Mouse (Mus musculus) cortical plate, adult 2 months (tissue): Measurements from ENCODE around the gene Kdm1b. TPM values are rescaled to one million over a fixed set of nuclear protein-coding genes. Genes with fewer than 3 reads are reported as not detected.

Experiments used
- H3K27ac ChIP-seq: fragments of 200-500 bp; 2 replicates; pipeline ENCODE4 v1.5.1; 2012; ENCODE audit warnings: low read length, control low read depth, inconsistent platforms; ENCODE audit not compliant: insufficient read depth
- H3K4me1 ChIP-seq: fragments of 200-500 bp; 2 replicates; pipeline ENCODE4 v1.6.1; 2011; ENCODE audit warnings: low read length; ENCODE audit not compliant: control insufficient read depth, insufficient read depth
- H3K4me3 ChIP-seq: fragments of 200-500 bp; 2 replicates; pipeline ENCODE4 v1.5.1; 2011; ENCODE audit warnings: mild to moderate bottlenecking, low read length, control low read depth; ENCODE audit not compliant: insufficient read depth
- CTCF ChIP-seq: fragments of 200-500 bp; IDR thresholded peaks from 2 replicates; pipeline ENCODE4 v1.5.1; 2011; ENCODE audit warnings: mild to moderate bottlenecking, control low read depth, low read length; ENCODE audit not compliant: insufficient read depth; ENCODE audit errors: extremely low read depth
- POLR2A ChIP-seq: fragments of 200-500 bp; IDR thresholded peaks from 2 replicates; pipeline ENCODE4 v1.6.1; 2011; ENCODE audit warnings: mild to moderate bottlenecking, low read length, control low read depth; ENCODE audit not compliant: insufficient read depth; ENCODE audit errors: extremely low read depth
- polyA plus RNA-seq: library from polyadenylated mRNA; depleted of rRNA; stranded (reverse); fragments of >200 nt; gene quantifications from 2 replicates; pipeline ENCODE4 v1.2.3, GENCODE M21; 2012

Gene Kdm1b
- polyA plus RNA-seq, 1 experiment = 7.1 TPM

DNA sequence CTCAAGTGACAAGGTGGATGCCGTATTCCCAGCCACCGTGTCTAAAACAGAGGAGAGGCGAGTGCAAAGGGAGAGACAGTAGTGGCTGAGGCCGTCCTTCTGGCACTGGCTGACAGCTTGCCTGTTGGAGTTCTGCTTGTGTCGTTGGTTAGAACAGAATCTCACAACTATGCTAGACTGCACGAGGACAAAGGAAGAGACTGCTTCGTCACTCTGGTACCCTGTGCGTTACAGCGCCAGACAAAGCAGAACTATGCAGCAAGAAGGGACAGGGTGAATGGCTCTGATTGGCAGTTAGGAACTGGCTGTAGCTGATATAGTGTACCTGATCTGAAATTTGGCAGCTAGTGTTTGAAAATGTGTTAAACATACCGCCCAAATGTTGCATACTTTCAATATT, 10.7 kb downstream of the Kdm1b start:
- TF ChIP-seq CTCF (no peak), POLR2A (no peak)
- no peak overlapping the region for H3K4me3 ChIP-seq
- H3K4me1 ChIP-seq = peaks cover 2% of the 10 kb centered on the region
- no peak overlapping the region for H3K27ac ChIP-seq

DNA sequence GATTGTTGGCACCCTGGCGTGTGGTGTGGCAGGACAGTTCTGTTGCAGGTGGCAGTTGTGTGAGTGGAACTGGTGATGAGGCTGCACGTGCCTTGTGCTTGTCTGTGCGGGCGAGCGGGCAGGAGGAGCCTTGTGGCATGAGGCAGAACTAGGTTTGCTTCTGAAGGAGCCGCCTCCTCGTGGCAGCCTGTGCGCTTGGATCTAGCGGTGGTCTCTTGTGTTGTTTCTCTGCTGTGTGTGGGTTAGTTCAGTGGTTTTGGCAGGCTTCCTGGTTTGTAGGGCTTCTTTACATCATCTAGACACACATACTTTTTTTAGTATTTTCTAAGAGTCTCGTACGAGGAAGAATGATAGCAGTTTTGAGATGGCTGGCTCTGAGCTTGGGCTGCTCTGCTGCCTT, 12.8 kb downstream of the Kdm1b start:
- TF ChIP-seq POLR2A (no peak), CTCF (no peak)

DNA sequence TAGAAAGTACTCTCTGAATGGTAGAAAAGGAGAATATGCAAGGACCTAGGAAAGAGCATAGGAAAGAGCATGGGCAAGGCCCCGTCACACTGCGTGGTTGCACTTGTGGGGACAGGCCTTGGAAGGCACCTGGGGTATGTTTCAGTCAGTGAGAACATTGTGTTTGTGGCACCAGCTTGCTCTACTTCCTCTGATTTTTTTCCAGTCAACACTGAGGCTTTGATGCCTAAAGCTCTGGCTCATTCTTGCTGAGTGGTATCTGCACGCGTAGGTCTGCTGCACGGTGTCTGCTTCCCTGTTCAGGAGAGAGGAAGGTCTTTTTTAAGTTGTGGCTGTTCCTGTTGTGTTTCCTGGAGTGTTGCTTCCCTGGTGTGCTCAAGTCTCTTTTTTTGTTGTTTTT, 13.5 kb downstream of the Kdm1b start:
- Histone ChIP-seq H3K27ac (no peak overlapping the region), H3K4me3 (no peak overlapping the region), H3K4me1 (peaks cover 2% of the 10 kb centered on the region)
- TF ChIP-seq POLR2A = no peak
- no peak for TF ChIP-seq CTCF

More for the DNA sequence above, 12.8 kb downstream of the Kdm1b start:
- Histone ChIP-seq H3K4me3 (no peak overlapping the region), H3K27ac (no peak overlapping the region), H3K4me1 (peaks cover 2% of the 10 kb centered on the region)

DNA sequence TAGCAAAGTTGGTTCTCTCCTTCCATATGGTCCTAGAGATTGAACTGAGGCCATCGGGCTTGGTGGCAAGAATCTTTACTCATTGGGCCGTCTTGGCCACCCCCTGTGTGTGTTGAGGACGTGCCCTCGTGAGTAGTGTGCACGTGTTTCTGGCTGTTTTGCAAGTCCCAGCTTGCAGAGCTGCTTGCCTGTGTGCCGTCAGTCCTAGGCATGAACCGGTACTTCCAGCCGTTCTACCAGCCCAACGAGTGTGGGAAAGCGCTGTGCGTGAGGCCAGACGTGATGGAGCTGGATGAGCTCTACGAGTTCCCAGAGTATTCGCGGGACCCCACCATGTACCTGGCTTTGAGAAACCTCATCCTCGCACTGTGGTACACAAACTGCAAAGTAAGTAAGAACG, 19.5 kb downstream of the Kdm1b start:
- TF ChIP-seq CTCF (no peak), POLR2A (no peak)

DNA sequence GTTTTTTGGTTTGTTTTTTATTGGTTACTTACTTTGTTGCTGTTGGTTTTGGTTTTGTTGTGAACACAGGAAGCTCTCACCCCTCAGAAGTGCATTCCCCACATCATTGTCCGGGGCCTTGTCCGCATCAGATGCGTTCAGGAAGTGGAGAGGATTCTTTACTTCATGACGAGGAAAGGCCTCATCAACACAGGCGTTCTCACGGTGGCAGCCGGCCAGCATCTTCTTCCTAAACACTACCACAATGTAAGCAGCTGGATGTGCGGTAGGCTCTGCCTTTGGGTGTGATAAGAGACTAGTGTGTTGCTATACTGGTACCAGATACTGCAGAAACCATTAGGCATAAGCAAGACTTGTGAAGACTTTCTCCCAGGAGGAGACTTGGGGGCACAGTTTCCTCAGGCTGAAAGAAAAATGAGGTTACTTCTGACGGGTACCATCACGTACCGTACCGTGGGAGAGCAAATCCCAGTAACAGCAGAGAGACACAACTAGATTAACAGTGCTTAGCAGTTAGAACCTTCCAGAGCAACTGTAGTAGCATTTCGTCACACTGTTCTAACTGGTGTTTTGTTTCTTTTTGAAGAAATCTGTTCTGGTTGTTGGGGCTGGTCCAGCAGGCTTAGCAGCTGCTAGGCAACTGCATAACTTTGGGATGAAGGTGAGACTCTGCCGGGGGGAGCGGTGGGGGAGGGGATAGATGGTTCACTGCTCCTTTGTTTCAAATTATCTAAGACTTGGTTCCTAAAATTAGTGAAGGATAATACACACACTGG, 20.9 kb downstream of the Kdm1b start:
- H3K4me3 ChIP-seq = no peak overlapping the region
- no peak overlapping the region for H3K27ac ChIP-seq
- H3K4me1 ChIP-seq = no peaks in the 10 kb centered on the region
- TF ChIP-seq POLR2A (no peak), CTCF (no peak)

More for the DNA sequence above, 19.5 kb downstream of the Kdm1b start:
- H3K4me1 ChIP-seq = no peaks in the 10 kb centered on the region
- no peak overlapping the region for H3K4me3 ChIP-seq
- no peak overlapping the region for H3K27ac ChIP-seq

DNA sequence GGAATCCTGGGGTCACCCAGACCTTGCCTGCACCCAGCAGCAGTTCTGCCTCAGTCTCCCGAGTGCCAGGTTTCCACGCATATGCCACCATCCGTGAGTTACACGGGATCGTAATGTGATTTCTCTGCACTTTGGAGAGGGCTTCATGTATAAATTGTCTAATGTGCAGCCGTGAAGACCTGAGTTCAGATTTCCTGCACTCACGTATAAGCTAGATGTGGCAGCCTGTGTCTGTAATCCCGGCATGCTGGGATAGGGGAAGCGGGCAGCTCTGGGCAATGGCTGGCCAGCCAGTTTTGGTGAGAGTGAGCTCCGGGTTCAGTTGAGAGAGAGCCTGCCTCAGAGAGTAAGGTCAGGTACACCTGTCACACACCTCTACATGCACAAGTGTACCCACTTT, 23.2 kb downstream of the Kdm1b start:
- no peak overlapping the region for H3K27ac ChIP-seq
- no peaks in the 10 kb centered on the region for H3K4me1 ChIP-seq
- no peak overlapping the region for H3K4me3 ChIP-seq
- TF ChIP-seq POLR2A = no peak
- no peak for TF ChIP-seq CTCF

DNA sequence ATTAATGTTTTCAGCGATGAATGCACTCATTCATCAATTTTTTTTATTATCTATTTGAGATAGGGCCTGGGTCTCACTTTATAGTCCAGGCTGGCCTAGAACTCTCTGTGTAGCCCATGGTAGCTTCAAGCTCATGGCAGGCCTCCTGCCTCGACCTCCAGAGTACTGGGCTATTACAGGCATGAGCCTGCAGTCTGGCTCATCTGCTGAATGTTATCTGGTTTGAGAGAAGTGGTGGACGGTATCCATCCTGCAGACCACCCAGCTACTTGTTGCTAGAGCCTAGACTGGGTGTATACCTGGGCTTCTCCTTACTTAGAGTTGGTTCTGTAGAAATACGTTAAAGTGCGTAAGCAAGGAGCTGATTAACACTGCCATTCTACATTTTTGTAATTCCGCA, 23.7 kb downstream of the Kdm1b start:
- H3K27ac ChIP-seq = no peak overlapping the region
- no peak for TF ChIP-seq CTCF
- TF ChIP-seq POLR2A = no peak
- no peak overlapping the region for H3K4me3 ChIP-seq
- H3K4me1 ChIP-seq = no peaks in the 10 kb centered on the region

DNA sequence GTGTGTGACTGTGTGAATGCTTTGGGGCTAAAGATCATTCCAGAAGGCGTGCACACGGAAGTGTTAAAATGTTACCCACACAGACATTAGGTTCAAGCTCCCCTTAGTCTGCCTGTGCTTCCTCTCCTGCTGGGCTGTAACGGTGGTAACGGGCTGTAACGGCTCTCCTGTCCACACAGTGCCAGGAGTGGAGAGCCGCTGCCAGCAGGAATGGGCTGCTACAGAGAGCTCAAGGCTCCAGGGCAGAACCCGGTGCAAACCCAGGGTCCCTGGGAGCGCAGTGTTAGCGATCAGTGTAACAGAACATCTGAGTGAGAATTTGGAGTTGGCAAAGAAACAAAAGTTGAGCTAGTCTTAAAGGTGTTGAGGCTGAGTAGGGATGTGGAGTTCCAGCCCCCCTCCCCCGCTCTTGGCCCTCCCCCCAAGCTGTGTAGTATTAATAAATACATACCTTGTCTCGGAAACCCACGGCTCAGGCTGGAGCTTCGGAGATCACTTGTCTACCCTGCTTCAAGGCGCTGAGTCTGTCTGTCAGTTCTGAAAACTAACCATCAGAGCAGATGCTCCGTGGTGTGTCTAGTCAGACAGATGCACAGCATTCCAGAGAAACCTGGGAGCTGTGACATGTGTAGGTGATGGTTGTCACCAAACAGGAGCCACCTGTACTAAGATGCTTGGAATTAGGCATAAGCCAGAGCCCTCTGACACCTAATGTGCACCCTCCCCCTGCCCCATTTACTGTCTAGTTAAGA, 27.2 kb downstream of the Kdm1b start:
- Histone ChIP-seq H3K4me3 (no peak overlapping the region), H3K27ac (no peak overlapping the region), H3K4me1 (no peaks in the 10 kb centered on the region)
- no peak for TF ChIP-seq CTCF
- no peak for TF ChIP-seq POLR2A

DNA sequence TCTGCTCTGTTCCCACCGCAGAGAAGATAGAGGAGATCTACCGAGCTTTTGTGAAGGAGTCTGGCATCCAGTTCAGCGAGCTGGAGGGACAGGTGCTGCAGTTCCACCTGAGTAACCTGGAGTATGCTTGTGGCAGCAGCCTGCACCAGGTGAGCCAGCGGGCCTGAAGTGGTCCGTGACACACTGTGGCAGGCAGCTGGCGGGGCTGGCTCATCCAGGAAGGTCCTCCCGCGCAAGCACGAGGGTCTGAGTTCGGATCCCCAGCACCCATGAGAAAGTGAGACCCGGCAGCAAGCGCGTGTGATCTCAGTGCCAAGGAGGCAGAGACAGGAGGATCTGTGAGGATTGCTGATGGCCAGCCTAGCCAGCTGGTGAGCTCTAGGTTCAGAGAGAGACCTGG, 28.6 kb downstream of the Kdm1b start:
- no peak overlapping the region for H3K4me3 ChIP-seq
- no peaks in the 10 kb centered on the region for H3K4me1 ChIP-seq
- H3K27ac ChIP-seq = no peak overlapping the region
- TF ChIP-seq CTCF = no peak
- TF ChIP-seq POLR2A = no peak

DNA sequence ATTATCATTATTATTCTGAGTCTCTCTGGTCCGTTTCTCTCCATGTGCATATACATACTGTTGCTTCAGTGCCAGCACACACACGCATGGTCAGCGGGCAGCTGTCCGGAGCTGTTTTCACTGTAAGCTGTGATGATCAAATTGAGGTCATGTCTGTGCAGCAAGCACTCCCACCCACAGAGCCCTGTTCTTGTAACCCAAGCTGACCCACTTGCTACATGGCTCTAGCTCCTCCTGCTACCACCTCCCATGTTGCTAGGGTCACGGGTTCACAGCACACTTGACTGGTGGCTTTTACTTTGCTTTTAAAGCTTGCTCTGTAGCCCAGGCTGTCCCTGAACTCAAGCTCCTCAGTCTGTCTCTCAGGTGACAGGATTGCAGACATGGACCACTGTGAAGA, 29.2 kb downstream of the Kdm1b start:
- no peak for TF ChIP-seq CTCF
- TF ChIP-seq POLR2A = no peak
- no peaks in the 10 kb centered on the region for H3K4me1 ChIP-seq
- no peak overlapping the region for H3K4me3 ChIP-seq
- H3K27ac ChIP-seq = no peak overlapping the region
